Mouse (Mus musculus) ES-CJ7 (cell line): ENCODE measurements around the gene Ap2m1.

ENCODE experiments used
- DNase-seq: peaks from one replicate; pipeline ENCODE4 v3.0.0; 2011; ENCODE audit warnings: low read depth, low spot score

The Ap2m1 gene

GRCm38 (mm10) chr16:20535296-20536080, at the start of gene Ap2m1:
Gene Ap2m1 (plus strand): TSS chr16:20535478.
- DNase-seq: peak; percentile 100

- DNase-seq: no peak
These were observed 49.2 kb upstream of the Ap2m1 start for GRCm38 (mm10) chr16:20486048-20486447.

- DNase-seq: no peak
These were observed 47.1 kb upstream of the Ap2m1 start for GRCm38 (mm10) chr16:20488151-20488550.

- peak; percentile 56 for DNase-seq
These were observed 46.5 kb upstream of the Ap2m1 start for GRCm38 (mm10) chr16:20488751-20489150.

GRCm38 (mm10) chr16:20489233-20489632, 46.0 kb upstream of the Ap2m1 start:
- DNase-seq: peak; percentile 3

GRCm38 (mm10) chr16:20490581-20490980, 44.7 kb upstream of the Ap2m1 start:
- DNase-seq: peak; percentile 70

GRCm38 (mm10) chr16:20491301-20491700, 44.0 kb upstream of the Ap2m1 start:
- DNase-seq: no peak

- DNase-seq: no peak
These were observed 41.8 kb upstream of the Ap2m1 start for GRCm38 (mm10) chr16:20493452-20493851.

GRCm38 (mm10) chr16:20496671-20497600, 38.3 kb upstream of the Ap2m1 start:
- peak; percentile 46 for DNase-seq

- peak; percentile 53 for DNase-seq
These were observed 37.1 kb upstream of the Ap2m1 start for GRCm38 (mm10) chr16:20497980-20498676.

GRCm38 (mm10) chr16:20498677-20499475, 36.4 kb upstream of the Ap2m1 start, which contains the start of gene Eif2b5:
Gene Eif2b5 (plus strand): TSS chr16:20498817.
- peak; percentile 99 for DNase-seq

GRCm38 (mm10) chr16:20506000-20506399, 29.3 kb upstream of the Ap2m1 start:
- DNase-seq: no peak

GRCm38 (mm10) chr16:20509349-20509748, 25.9 kb upstream of the Ap2m1 start:
- DNase-seq: peak; percentile 67

- no peak for DNase-seq
These were observed 23.9 kb upstream of the Ap2m1 start for GRCm38 (mm10) chr16:20511277-20511847.

GRCm38 (mm10) chr16:20516032-20516431, 19.2 kb upstream of the Ap2m1 start:
- no peak for DNase-seq

GRCm38 (mm10) chr16:20516726-20517201, 18.5 kb upstream of the Ap2m1 start, which contains the start of gene Dvl3:
Gene Dvl3 (plus strand): TSS chr16:20516982.
- DNase-seq: peak; percentile 68

GRCm38 (mm10) chr16:20517216-20517615, 18.1 kb upstream of the Ap2m1 start:
- no peak for DNase-seq

- DNase-seq: no peak
These were observed 17.4 kb upstream of the Ap2m1 start for GRCm38 (mm10) chr16:20517701-20518374.

- peak; percentile 66 for DNase-seq
These were observed 11.4 kb upstream of the Ap2m1 start for GRCm38 (mm10) chr16:20523886-20524285.

- DNase-seq: no peak
These were observed 6.5 kb upstream of the Ap2m1 start for GRCm38 (mm10) chr16:20528779-20529178.
